Mouse (Mus musculus) kidney, embryonic 15.5 days (tissue): ENCODE data around the gene Chrm4. TPM values are rescaled to one million over a fixed set of nuclear protein-coding genes. Genes with fewer than 3 reads are reported as not detected.

Experiments used
- ATAC-seq: fragments of 200-750 bp; cut with Nextera tagmentation; replicated peaks from 2 replicates; pipeline ENCODE4 v1.8.0; 2017; ENCODE audit warnings: moderate TSS enrichment; ENCODE audit not compliant: low FRiP score
- H3K27ac ChIP-seq: fragments of 300-500 bp; sonication (generic); 2 replicates; pipeline ENCODE4 v1.5.1; 2015; ENCODE audit warnings: mild to moderate bottlenecking, inconsistent platforms
- H3K27me3 ChIP-seq: fragments of 300-500 bp; sonication (generic); 2 replicates; pipeline ENCODE4 v1.6.1; 2015; ENCODE audit warnings: inconsistent platforms
- H3K36me3 ChIP-seq: fragments of 300-500 bp; sonication (generic); 2 replicates; pipeline ENCODE4 v1.6.1; 2015; ENCODE audit warnings: inconsistent platforms
- H3K4me1 ChIP-seq: fragments of 300-500 bp; sonication (generic); 2 replicates; pipeline ENCODE4 v1.6.1; 2015; ENCODE audit warnings: inconsistent platforms
- H3K4me2 ChIP-seq: fragments of 300-500 bp; sonication (generic); 2 replicates; pipeline ENCODE4 v1.6.1; 2015; ENCODE audit warnings: moderate library complexity, mild to moderate bottlenecking, inconsistent platforms
- H3K4me3 ChIP-seq: fragments of 300-500 bp; sonication (generic); replicated peaks from 2 replicates; pipeline ENCODE4 v1.5.1; 2015; ENCODE audit warnings: mild to moderate bottlenecking, inconsistent platforms
- H3K9ac ChIP-seq: fragments of 300-500 bp; sonication (generic); 2 replicates; pipeline ENCODE4 v1.6.1; 2015; ENCODE audit warnings: mild to moderate bottlenecking, inconsistent platforms
- H3K9me3 ChIP-seq: fragments of 300-500 bp; sonication (generic); replicated peaks from 2 replicates; pipeline ENCODE4 v1.6.1; 2016; ENCODE audit warnings: inconsistent platforms
- WGBS: fragments of 180-500 bp; shearing (Covaris S2); methylation state at CpG from one replicate; pipeline ENCODE4 v1.1.7; 2015; ENCODE audit warnings: mixed read lengths; 5-methylcytosine and 5-hydroxymethylcytosine counted together
- microRNA-seq: library from miRNA; unstranded; fragments of <30 nt; microRNA quantifications from one replicate; pipeline ENCODE4, GENCODE M21; 2016
- polyA plus RNA-seq: library from polyadenylated mRNA; unstranded; fragments of >200 nt; fragmentation: Nextera tagmentation; extraction: Ambion mirVana; gene quantifications from 2 replicates; pipeline ENCODE4 v1.2.1, GENCODE M21; 2015

The Chrm4 gene
- polyA plus RNA-seq, 1 experiment from 2014 or later = 0.42 TPM

GRCm38 (mm10) chr2:91973416-91974135, 46.5 kb downstream of the Chrm4 start:
- Histone ChIP-seq H3K4me2 (no peak overlapping the region), H3K4me3 (no peak overlapping the region), H3K4me1 (peaks cover 46% of the 10 kb centered on the region), H3K36me3 (no peaks in the 10 kb centered on the region), H3K9ac (no peak overlapping the region), H3K27ac (no peak overlapping the region), H3K9me3 (no peaks in the 10 kb centered on the region), H3K27me3 (peaks cover 73% of the 10 kb centered on the region)
- 50% methylated on average over 7 of the region's 7 CpGs for WGBS
- ATAC-seq = no peak

DNA sequence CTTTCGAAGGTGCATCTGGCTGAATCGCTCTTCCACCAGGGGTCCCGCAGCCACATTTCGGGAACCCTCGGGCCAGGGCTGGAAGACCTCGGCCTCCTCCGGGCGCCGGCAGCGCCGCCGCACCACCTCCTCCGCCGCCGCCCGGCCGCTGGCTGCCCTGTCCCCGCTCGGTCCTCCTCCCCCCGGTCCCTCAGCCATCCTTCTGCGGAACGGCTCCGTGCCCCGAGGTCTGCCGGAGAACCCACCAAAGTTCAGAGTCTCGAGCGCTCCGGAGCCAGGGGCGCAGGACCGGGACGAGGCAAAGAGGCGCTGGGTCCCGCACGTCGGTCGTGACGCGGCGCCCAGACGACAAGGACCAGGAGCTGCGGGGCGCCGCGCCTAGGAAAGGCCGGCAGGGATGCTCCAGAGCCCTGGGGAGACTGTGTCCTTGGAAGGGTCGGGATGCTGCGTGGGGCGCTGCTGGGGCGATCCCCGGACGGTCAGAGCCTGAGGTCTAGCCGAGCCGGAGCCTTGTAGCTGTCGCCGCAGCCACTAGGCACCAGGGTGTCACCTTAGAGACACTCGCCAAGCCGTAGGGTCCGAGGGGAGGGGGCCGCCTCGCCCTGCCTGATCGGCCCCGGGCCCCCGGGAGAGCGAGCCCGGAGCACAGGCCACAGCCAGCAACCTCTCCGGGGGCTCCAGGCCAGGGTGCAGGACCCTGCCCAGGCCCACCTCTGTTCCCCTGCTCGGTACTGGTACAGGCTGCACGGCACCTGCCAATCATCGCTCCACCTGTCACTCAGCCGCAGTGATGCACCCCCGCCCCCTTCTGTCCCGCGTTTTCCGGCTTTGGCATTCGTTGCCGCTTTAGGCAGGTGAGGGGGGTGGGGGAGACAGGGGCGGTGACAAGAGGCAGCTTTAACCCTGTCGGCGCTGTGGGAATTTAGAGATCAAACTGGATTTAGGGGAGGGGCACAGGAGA, 48.8 kb downstream of the Chrm4 start, which contains the start of gene Dgkz:
Gene Dgkz (minus strand): TSS at position 284 of the 961 bp plus-strand sequence.
- Histone ChIP-seq H3K4me2 (peak within 1 kb of the TSS; percentile 81), H3K27me3 (peaks cover 65% of the 10 kb centered on the region), H3K27ac (no peak within 1 kb of the TSS), H3K9ac (peak within 1 kb of the TSS; percentile 35; the same call in 1 of the 2 replicates), H3K4me1 (peaks cover 52% of the 10 kb centered on the region), H3K36me3 (no peaks in the 10 kb centered on the region), H3K4me3 (peak within 1 kb of the TSS; percentile 45), H3K9me3 (no peaks in the 10 kb centered on the region)
- ATAC-seq = peak; percentile 30
- WGBS = 1% methylated on average over 79 of the region's 79 CpGs

- H3K4me3 ChIP-seq = no peak overlapping the region
- peaks cover 54% of the 10 kb centered on the region for H3K27me3 ChIP-seq
- no peak overlapping the region for H3K27ac ChIP-seq
- ATAC-seq = no peak
- peaks cover under 1% of the 10 kb centered on the region; the same call in 1 of the 2 replicates for H3K36me3 ChIP-seq
- no peaks in the 10 kb centered on the region for H3K9me3 ChIP-seq
- no peak overlapping the region for H3K9ac ChIP-seq
- peaks cover 39% of the 10 kb centered on the region for H3K4me1 ChIP-seq
- WGBS = 81% methylated on average over 4 of the region's 4 CpGs
- H3K4me2 ChIP-seq = no peak overlapping the region
Observed at GRCm38 (mm10) chr2:91977960-91978359, 50.9 kb downstream of the Chrm4 start.

Small RNAs within 50 kb of the gene (microRNA-seq; reads per million reads assigned to microRNA genes)
- gene Mir6999 = not detected

Other genes with a start within 250 kb of the Chrm4 start
- gene Atg13, start 216.7 kb upstream of the Chrm4 start, polyA plus RNA-seq = 24.7 and 26.3 TPM in 2 replicates
- 22.4 and 22.6 TPM in 2 replicates for gene Harbi1, start 216.4 kb upstream of the Chrm4 start, polyA plus RNA-seq
- gene Ambra1, start 197.1 kb upstream of the Chrm4 start, polyA plus RNA-seq = 19.3 and 19.9 TPM in 2 replicates
- 1,215 and 1,266 TPM in 2 replicates for gene Mdk, start 5.0 kb downstream of the Chrm4 start, polyA plus RNA-seq
- 0.49 and 0.53 TPM in 2 replicates for gene Gm9821, start 18.5 kb downstream of the Chrm4 start, polyA plus RNA-seq
- gene Dgkz, start 48.6 kb downstream of the Chrm4 start, polyA plus RNA-seq = 37.7 and 46.7 TPM in 2 replicates
- 14.0 and 14.9 TPM in 2 replicates for gene Creb3l1, start 97.3 kb downstream of the Chrm4 start, polyA plus RNA-seq
- gene Phf21a, start 165.9 kb downstream of the Chrm4 start, polyA plus RNA-seq = 28.7 and 32.3 TPM in 2 replicates